Mouse (Mus musculus): ENCODE results near the gene 2010111I01Rik. TPM values are rescaled to one million over a fixed set of nuclear protein-coding genes. Genes with fewer than 3 reads are reported as not detected.
"Not testable (repeated sequence)": the region's sequence is repeated elsewhere in the genome, so short reads cannot be mapped to it uniquely, and the experiment has no call there.

Gene 2010111I01Rik
- polyA plus RNA-seq, 1 experiment from 2014 or later: 146 TPM

DNA sequence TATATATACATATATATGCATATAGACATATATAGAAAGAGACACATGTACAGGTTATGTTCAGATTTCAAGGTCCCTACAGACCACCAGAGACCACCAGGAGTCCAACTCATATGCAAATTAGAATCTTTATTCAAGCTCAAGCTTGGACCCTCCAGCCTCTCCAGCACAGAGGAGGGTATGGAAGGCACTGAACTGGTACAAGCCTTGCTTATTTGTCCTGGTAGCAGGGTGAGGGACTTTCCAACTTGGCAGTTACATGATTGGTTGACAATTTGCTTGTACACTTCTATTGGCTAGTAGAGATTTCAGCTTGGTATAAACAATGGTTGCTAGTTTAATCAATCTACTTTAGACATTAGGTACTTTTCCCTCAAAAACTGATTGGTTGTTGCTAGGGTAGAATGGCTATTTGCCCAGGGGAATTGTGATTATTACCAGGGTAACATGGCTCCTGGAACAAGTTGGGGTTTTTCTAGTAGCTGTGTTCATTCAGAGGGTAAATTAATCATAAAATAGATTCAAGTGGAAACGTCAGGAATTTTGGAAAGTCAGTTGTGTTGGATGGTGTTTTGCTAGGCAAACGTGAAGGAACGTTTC, 25.3 kb downstream of the 2010111I01Rik start:
- 78% methylated on average over 3 of the region's 3 CpGs for WGBS
- Histone ChIP-seq H3K27me3 (ENCODE audit: insufficient read depth, low read length) (no peaks in the 10 kb centered on the region), H3K9me3 (replicated peaks; ENCODE audit: low read length) (no peaks in the 10 kb centered on the region), H3K4me3 (replicated peaks; ENCODE audit: low read depth, low read length) (no peak overlapping the region), H3K27ac (no peak overlapping the region), H3K4me1 (replicated peaks; ENCODE audit: insufficient read depth, low read length) (no peaks in the 10 kb centered on the region), H3K4me2 (ENCODE audit: low read length) (no peak overlapping the region), H3K9ac (ENCODE audit: low read depth, low read length) (no peak overlapping the region), H3K36me3 (ENCODE audit: insufficient read depth, low read length) (no peaks in the 10 kb centered on the region)
- DNase-seq (ENCODE audit: low spot score) (no peak), ATAC-seq (replicated peaks; ENCODE audit: low FRiP score, low read depth) (no peak)
- TF ChIP-seq CTCF (IDR thresholded peaks at IDR 0.05; ENCODE audit: low read depth): no peak

DNA sequence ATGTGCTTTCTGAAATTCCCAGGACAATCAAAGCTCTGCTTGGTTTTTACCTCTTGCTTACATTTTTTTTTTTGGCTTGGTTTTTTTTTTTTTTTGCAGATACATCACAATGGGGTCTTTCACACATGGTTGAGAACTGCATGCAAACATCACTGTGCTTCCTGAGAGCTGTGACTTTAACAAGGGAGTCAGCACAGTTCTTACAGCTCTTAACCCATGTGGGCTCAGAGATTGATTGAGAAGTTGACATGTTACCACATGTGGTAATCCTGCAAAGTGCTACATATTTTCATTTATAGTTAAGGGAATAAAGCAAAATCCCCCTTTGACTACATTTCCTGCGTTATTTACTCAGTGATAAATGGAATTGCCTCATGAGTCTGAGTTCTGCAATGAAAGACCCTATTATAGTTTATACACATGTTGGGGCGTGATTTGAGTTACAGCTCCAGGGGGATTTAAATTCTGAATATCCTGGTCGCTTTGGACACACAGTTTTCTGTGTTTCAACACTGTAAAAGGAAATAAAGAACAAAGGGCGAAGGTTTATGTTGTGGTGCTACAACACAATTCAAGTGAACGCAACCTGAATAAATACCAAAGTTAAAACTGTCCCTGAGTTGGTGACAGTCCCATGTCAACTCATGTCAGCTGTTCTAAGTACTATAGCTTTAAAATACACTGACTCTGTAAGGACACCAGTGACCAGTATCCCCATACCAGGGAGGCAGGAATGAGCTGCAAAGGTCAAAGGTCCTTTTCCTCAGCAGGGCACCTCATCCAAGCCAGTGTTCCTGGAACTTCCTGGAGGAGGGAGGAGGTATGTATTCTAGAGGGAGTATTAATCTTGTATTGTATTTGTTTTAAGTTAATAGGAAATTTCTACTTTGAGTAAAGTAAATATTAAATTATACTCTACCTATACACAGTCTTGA, 29.1 kb downstream of the 2010111I01Rik start:
- no peak overlapping the region for H3K4me3 ChIP-seq (replicated peaks; ENCODE audit: low read depth, low read length)
- no peak for TF ChIP-seq CTCF (IDR thresholded peaks at IDR 0.05; ENCODE audit: low read depth)
- no peak overlapping the region for H3K9ac ChIP-seq (ENCODE audit: low read depth, low read length)
- no peaks in the 10 kb centered on the region for H3K27me3 ChIP-seq (ENCODE audit: insufficient read depth, low read length)
- H3K4me2 ChIP-seq (ENCODE audit: low read length): no peak overlapping the region
- ATAC-seq (replicated peaks; ENCODE audit: low FRiP score, low read depth) (no peak), DNase-seq (ENCODE audit: low spot score) (no peak)
- no peak overlapping the region for H3K27ac ChIP-seq
- H3K36me3 ChIP-seq (ENCODE audit: insufficient read depth, low read length): no peaks in the 10 kb centered on the region
- no peaks in the 10 kb centered on the region for H3K9me3 ChIP-seq (replicated peaks; ENCODE audit: low read length)
- no peaks in the 10 kb centered on the region for H3K4me1 ChIP-seq (replicated peaks; ENCODE audit: insufficient read depth, low read length)
- WGBS: 71% methylated on average over 5 of the region's 5 CpGs

DNA sequence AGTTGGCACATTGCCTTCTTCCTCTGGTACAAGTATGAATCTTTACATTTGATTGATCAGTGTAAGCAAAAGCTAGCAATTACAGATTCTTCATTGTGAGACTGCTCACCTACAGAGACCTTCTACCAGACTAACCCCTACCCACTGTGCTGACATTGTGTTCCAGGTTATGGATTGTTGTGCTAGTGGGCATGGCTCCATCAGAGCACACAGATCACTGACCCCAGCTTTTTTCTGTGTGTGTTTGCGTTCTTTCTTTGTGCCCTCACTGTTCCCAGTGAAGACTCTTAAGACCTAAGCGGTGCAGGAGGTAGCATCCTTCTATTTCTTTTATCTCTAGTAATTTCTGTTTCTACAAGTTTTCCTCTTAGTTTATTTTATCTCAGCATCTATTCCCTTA, 32.1 kb downstream of the 2010111I01Rik start:
- H3K27ac ChIP-seq: no peak overlapping the region
- no peaks in the 10 kb centered on the region for H3K9me3 ChIP-seq (replicated peaks; ENCODE audit: low read length)
- no peak for TF ChIP-seq CTCF (IDR thresholded peaks at IDR 0.05; ENCODE audit: low read depth)
- WGBS: 98% methylated on average over 2 of the region's 2 CpGs
- no peaks in the 10 kb centered on the region for H3K4me1 ChIP-seq (replicated peaks; ENCODE audit: insufficient read depth, low read length)
- no peaks in the 10 kb centered on the region for H3K36me3 ChIP-seq (ENCODE audit: insufficient read depth, low read length)
- no peak overlapping the region for H3K4me3 ChIP-seq (replicated peaks; ENCODE audit: low read depth, low read length)
- no peaks in the 10 kb centered on the region for H3K27me3 ChIP-seq (ENCODE audit: insufficient read depth, low read length)
- no peak for DNase-seq (ENCODE audit: low spot score)
- no peak for ATAC-seq (replicated peaks; ENCODE audit: low FRiP score, low read depth)
- H3K9ac ChIP-seq (ENCODE audit: low read depth, low read length): no peak overlapping the region
- H3K4me2 ChIP-seq (ENCODE audit: low read length): no peak overlapping the region

DNA sequence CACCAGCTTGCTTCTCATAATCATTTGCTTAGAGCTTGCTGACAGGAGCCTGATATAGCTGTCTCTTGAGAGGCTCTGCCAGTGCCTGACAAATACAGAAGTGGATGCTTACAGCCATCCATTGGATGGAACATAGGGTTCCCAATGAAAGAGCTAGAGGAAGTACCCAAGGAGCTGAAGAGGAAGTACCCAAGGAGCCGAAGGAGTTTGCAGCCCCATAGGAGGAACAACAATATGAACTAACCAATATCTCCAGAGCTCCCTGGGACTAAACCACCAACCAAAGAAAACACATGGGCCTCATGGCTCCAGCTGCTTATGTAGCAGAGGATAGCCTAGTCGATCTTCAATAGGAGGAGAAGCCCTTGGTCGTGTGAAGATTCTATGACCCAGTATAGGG, 42.8 kb downstream of the 2010111I01Rik start:
- not testable (repeated sequence) for H3K4me1 ChIP-seq (replicated peaks; ENCODE audit: insufficient read depth, low read length); DNase-seq (ENCODE audit: low spot score); H3K27ac ChIP-seq; H3K9ac ChIP-seq (ENCODE audit: low read depth, low read length); ATAC-seq (replicated peaks; ENCODE audit: low FRiP score, low read depth); H3K4me3 ChIP-seq (replicated peaks; ENCODE audit: low read depth, low read length); H3K4me2 ChIP-seq (ENCODE audit: low read length); H3K36me3 ChIP-seq (ENCODE audit: insufficient read depth, low read length); H3K9me3 ChIP-seq (replicated peaks; ENCODE audit: low read length); H3K27me3 ChIP-seq (ENCODE audit: insufficient read depth, low read length)
- 86% methylated on average over 3 of the region's 3 CpGs for WGBS

DNA sequence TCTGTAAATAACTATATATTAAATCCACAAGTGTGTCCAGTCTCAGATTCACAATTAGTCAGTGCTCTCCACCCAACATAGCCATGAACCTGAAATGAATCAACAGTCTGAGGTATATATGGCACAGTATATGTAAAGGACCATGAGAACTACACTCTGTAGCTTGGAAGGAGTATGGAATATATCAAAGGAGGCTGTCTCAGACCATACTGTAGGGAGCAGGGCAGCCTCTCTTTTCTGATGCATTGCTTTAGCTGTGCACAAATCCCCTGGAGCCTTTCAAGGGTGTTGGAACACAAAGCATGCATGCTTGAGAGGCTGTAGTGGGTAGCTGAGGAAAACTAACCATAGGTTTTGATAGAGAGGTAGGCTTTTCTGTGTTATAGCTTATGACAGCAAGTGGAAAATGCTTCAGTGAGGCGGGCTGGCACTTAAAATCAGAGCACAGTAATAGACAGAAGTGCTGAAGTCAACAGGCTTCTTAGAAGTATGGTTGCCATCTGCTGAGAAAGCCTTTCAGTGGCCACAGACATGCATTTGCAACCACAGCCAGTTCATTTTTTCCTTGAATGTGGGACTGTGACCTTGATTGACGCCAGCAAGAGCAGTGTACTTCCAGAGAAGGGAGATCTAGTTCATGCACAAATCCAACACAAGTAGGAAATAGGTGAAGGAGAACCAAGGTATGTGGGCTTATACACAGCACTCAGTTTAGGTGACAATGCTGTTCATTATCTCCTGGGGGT, 45.8 kb downstream of the 2010111I01Rik start:
- no peak for TF ChIP-seq CTCF (IDR thresholded peaks at IDR 0.05; ENCODE audit: low read depth)
- Histone ChIP-seq H3K36me3 (ENCODE audit: insufficient read depth, low read length) (no peaks in the 10 kb centered on the region), H3K27ac (no peak overlapping the region), H3K4me1 (replicated peaks; ENCODE audit: insufficient read depth, low read length) (no peaks in the 10 kb centered on the region), H3K4me3 (replicated peaks; ENCODE audit: low read depth, low read length) (no peak overlapping the region), H3K4me2 (ENCODE audit: low read length) (no peak overlapping the region), H3K27me3 (ENCODE audit: insufficient read depth, low read length) (no peaks in the 10 kb centered on the region), H3K9ac (ENCODE audit: low read depth, low read length) (no peak overlapping the region), H3K9me3 (replicated peaks; ENCODE audit: low read length) (no peaks in the 10 kb centered on the region)
- DNase-seq (ENCODE audit: low spot score) (no peak), ATAC-seq (replicated peaks; ENCODE audit: low FRiP score, low read depth) (no peak)
- 88% methylated on average over 2 of the region's 2 CpGs for WGBS

DNA sequence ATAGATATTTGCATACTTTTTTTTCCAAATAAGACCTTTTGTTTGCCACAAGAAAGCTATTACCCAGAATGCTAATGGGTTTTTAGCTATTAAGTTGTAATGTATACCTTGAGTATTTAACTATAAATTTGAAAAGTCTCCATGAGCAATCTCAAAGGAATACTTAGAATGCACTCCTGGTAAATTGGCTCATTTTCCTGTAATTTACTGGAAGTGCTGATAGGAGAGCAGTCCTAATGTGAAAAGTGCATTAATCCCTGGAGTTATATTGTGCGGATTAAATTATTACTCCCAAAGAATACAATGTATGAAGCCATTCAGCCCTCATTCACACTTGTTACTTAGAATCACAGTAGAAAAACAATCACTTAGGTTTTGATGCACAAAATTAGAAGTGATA, 49.7 kb downstream of the 2010111I01Rik start:
- no peaks in the 10 kb centered on the region for H3K27me3 ChIP-seq (ENCODE audit: insufficient read depth, low read length)
- no peak overlapping the region for H3K4me2 ChIP-seq (ENCODE audit: low read length)
- no peaks in the 10 kb centered on the region for H3K36me3 ChIP-seq (ENCODE audit: insufficient read depth, low read length)
- ATAC-seq (replicated peaks; ENCODE audit: low FRiP score, low read depth) (no peak), DNase-seq (ENCODE audit: low spot score) (no peak)
- H3K4me1 ChIP-seq (replicated peaks; ENCODE audit: insufficient read depth, low read length): no peaks in the 10 kb centered on the region
- no peaks in the 10 kb centered on the region for H3K9me3 ChIP-seq (replicated peaks; ENCODE audit: low read length)
- 72% methylated on average over 1 of the region's 1 CpGs for WGBS
- no peak overlapping the region for H3K4me3 ChIP-seq (replicated peaks; ENCODE audit: low read depth, low read length)
- H3K9ac ChIP-seq (ENCODE audit: low read depth, low read length): no peak overlapping the region
- no peak for TF ChIP-seq CTCF (IDR thresholded peaks at IDR 0.05; ENCODE audit: low read depth)
- no peak overlapping the region for H3K27ac ChIP-seq
